Mouse (Mus musculus) stomach, postnatal 0 days (tissue): ENCODE data around the gene G6pc3.
"Not testable (repeated sequence)": the region's sequence is repeated elsewhere in the genome, so short reads cannot be mapped to it uniquely, and the experiment has no call there.

Experiments used
- CTCF ChIP-seq: IDR thresholded peaks from 2 replicates; pipeline ENCODE4 v1.5.1; 2016; ENCODE audit warnings: antibody characterized with exemption, low read depth, mild to moderate bottlenecking, moderate library complexity
- EP300 ChIP-seq: optimal IDR thresholded peaks from 2 replicates; pipeline ENCODE3; 2016; ENCODE audit warnings: antibody characterized with exemption

GRCm38 (mm10) chr11:102158024-102158423 lies 31.4 kb upstream of the G6pc3 start:
- not testable (repeated sequence) for TF ChIP-seq CTCF, EP300
